ENCODE assay signal across 1 mouse cellular context in the genomic region with DNA sequence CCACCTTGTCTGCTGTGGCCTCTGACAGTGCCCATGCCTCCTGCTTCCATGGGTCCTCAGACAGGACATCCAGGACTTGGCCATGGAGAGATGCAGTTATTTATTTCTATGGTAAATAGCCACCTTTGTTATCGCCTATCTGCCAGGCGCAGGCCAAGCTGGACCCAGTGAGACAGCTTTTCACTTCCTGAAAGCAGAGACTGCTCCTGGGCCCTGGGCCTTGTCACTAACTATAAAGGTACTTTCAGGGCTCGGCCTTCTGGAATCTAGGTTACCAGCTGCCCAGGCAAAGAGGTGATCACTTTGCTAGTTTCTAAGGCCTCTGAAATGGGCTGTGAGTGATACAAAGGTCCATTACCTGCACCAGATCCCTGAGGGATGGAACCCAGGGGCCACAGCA.
TF ChIP-seq lines count a peak whose summit lies in the region.

No protein-coding gene starts in this region.

TF ChIP-seq in MEL, 35 proteins besides CTCF, POLR2A, EP300 and RAD21 (continued from another document):
- no peak for TF ChIP-seq SMC3 (IDR thresholded peaks at IDR 0.05; ENCODE audit: low read depth, low read length)
TF ChIP-seq in MEL: peak in this region for 1.
